Mouse (Mus musculus): Measurements from ENCODE around the gene Neurod2. TPM values are rescaled to one million over a fixed set of nuclear protein-coding genes. Genes with fewer than 3 reads are reported as not detected.
A peak's percentile ranks its signal among the peaks of the same experiment; 100 is the strongest.

Gene Neurod2
- total and polyA plus RNA-seq, 2 experiments from 2014 or later = 3.3 to 24.4 TPM

DNA sequence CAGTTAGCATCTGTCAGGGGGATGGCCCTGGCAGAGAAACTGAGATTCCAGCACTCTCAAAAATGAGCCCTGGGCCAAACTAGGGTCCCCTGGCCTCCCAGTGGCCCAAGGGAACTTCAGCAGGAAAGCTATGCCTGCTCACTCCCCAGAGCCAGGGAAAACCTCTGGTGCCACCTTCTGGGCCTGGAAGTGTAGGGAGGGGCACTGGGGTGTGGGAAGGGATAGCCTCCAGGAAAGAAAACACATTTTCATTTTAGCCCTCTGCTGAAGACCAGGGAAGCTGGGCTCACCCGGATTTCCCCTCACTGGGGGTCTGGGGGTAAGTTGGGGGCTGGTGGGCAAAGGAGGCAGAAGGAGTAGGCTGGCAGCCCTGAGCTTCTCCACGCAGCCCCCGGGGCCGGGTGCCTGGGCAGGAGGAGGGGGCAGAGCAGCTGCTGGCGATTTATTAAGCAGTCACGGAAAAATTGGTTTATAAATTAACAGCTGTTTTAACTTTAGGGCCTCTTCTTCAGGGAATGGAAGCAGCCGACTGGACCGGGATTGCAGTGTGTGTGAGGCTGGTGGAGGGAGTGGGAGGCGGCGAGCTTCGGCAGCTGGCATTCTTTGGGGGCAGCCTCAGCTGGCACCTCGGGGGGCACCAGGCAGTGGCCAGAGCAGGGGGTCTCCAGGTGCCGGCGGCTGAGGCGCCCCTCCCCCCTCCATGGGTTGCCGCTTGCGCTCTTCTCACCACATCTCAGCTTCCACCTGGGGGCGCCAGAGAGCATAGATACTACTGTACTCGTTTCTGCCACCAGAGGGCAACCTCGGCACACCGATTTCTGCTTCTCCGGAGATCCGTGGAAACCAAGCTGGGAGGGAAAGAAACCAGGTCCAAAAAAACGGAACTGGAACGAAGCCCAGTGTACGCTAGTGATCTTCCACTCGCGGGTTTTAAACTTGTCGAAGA is 12.8 kb upstream of the Neurod2 start:
- peak overlapping the region; percentile 66 for H3K4me2 ChIP-seq (ENCODE audit: low read depth, low read length, poor library complexity, severe bottlenecking)
- 0 out of 2 replicates have a peak, but pooled peaks cover 3% of the 10 kb centered on the region for H3K4me1 ChIP-seq (ENCODE audit: insufficient read depth, low read length)
- peak; percentile 100 for TF ChIP-seq CTCF (IDR thresholded peaks at IDR 0.05)
- peak overlapping the region; percentile 31; the same call in 1 of the 2 replicates for H3K4me3 ChIP-seq (ENCODE audit: low read depth, low read length)
- peaks cover 52% of the 10 kb centered on the region for H3K27me3 ChIP-seq (ENCODE audit: insufficient read depth, low read length)
- H3K9me3 ChIP-seq (ENCODE audit: low read length) = no peaks in the 10 kb centered on the region
- WGBS = under 1% methylated on average over 27 of the region's 29 CpGs
- H3K27ac ChIP-seq (ENCODE audit: low read depth, low read length) = no peak overlapping the region
- H3K9ac ChIP-seq (replicated peaks; ENCODE audit: low read length, poor library complexity, severe bottlenecking) = no peak overlapping the region
- peak; percentile 92 for DNase-seq (ENCODE audit: low spot score)
- ATAC-seq (ENCODE audit: low FRiP score) = peak; percentile 55
- no peaks in the 10 kb centered on the region for H3K36me3 ChIP-seq (ENCODE audit: insufficient read depth, low read length)

DNA sequence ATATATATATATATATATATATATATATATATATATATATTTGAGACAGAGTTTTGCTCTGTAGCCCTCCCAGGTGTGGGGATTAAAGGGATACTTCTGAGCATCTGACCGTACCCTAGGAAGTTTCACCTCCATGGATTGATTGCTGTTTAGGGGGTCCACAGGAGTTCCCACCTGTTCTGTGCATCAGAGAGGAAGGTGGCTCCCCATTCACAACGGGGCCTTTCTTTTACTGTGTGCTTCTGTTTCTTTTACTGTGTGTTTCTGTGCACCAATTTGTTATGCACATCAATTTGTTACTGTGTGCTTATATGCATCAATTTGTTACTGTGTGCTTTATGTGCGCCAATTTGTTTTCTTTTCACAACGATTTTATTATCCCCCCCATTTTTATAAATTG is 11.7 kb upstream of the Neurod2 start:
- no peak overlapping the region for H3K9ac ChIP-seq (replicated peaks; ENCODE audit: low read length, poor library complexity, severe bottlenecking)
- no peak for DNase-seq (ENCODE audit: low spot score)
- WGBS = 60% methylated on average over 4 of the region's 4 CpGs
- H3K4me1 ChIP-seq (ENCODE audit: insufficient read depth, low read length) = 0 out of 2 replicates have a peak, but pooled peaks cover 3% of the 10 kb centered on the region
- H3K27ac ChIP-seq (ENCODE audit: low read depth, low read length) = no peak overlapping the region
- H3K9me3 ChIP-seq (ENCODE audit: low read length) = no peaks in the 10 kb centered on the region
- no peak overlapping the region for H3K4me3 ChIP-seq (ENCODE audit: low read depth, low read length)
- no peak overlapping the region for H3K4me2 ChIP-seq (ENCODE audit: low read depth, low read length, poor library complexity, severe bottlenecking)
- H3K27me3 ChIP-seq (ENCODE audit: insufficient read depth, low read length) = peaks cover 51% of the 10 kb centered on the region
- no peaks in the 10 kb centered on the region for H3K36me3 ChIP-seq (ENCODE audit: insufficient read depth, low read length)
- TF ChIP-seq CTCF (IDR thresholded peaks at IDR 0.05) = no peak
- no peak for ATAC-seq (ENCODE audit: low FRiP score)

DNA sequence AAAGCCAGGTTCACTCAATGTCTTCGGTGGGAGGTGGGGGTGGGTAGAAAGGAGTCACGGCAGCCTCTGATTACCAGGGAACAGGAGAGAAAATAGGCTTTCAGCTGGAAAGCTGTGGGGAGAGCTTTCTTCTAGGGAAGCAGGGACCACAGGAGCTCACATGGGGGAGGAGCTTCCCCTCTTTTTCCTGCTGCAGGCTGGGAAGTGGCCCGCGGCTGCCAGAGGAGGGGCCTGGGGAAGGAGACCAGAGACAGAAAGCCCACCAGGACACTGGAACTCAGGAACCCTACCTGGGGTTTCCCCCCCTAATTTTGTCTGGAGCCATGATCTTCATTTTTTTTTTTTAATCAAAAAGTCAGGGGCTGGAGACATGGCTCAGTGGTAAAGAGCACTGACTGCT is 11.1 kb upstream of the Neurod2 start:
- H3K27ac ChIP-seq (ENCODE audit: low read depth, low read length) = no peak overlapping the region
- H3K9me3 ChIP-seq (ENCODE audit: low read length) = no peaks in the 10 kb centered on the region
- H3K4me3 ChIP-seq (ENCODE audit: low read depth, low read length) = no peak overlapping the region
- 0 out of 2 replicates have a peak, but pooled peaks cover 3% of the 10 kb centered on the region for H3K4me1 ChIP-seq (ENCODE audit: insufficient read depth, low read length)
- no peak overlapping the region for H3K9ac ChIP-seq (replicated peaks; ENCODE audit: low read length, poor library complexity, severe bottlenecking)
- H3K4me2 ChIP-seq (ENCODE audit: low read depth, low read length, poor library complexity, severe bottlenecking) = no peak overlapping the region
- WGBS = 19% methylated on average over 2 of the region's 4 CpGs
- no peak for TF ChIP-seq CTCF (IDR thresholded peaks at IDR 0.05)
- H3K27me3 ChIP-seq (ENCODE audit: insufficient read depth, low read length) = peaks cover 53% of the 10 kb centered on the region
- DNase-seq (ENCODE audit: low spot score) (no peak), ATAC-seq (ENCODE audit: low FRiP score) (no peak)
- H3K36me3 ChIP-seq (ENCODE audit: insufficient read depth, low read length) = no peaks in the 10 kb centered on the region

GRCm38 (mm10) chr11:98339679-98340287 is 10.3 kb upstream of the Neurod2 start:
- DNase-seq (ENCODE audit: low spot score) (no peak), ATAC-seq (ENCODE audit: low FRiP score) (no peak)
- Histone ChIP-seq H3K4me2 (ENCODE audit: low read depth, low read length, poor library complexity, severe bottlenecking) (peak overlapping the region; percentile 97), H3K9ac (replicated peaks; ENCODE audit: low read length, poor library complexity, severe bottlenecking) (peak overlapping the region; percentile 65; the same call in 1 of the 2 replicates), H3K27ac (ENCODE audit: low read depth, low read length) (no peak overlapping the region), H3K4me3 (ENCODE audit: low read depth, low read length) (peak overlapping the region; percentile 56; the same call in 1 of the 2 replicates), H3K9me3 (ENCODE audit: low read length) (no peaks in the 10 kb centered on the region), H3K27me3 (ENCODE audit: insufficient read depth, low read length) (peaks cover 61% of the 10 kb centered on the region), H3K4me1 (ENCODE audit: insufficient read depth, low read length) (0 out of 2 replicates have a peak, but pooled peaks cover 3% of the 10 kb centered on the region), H3K36me3 (ENCODE audit: insufficient read depth, low read length) (no peaks in the 10 kb centered on the region)
- TF ChIP-seq CTCF (IDR thresholded peaks at IDR 0.05) = no peak
- WGBS = 10% methylated on average over 11 of the region's 11 CpGs

DNA sequence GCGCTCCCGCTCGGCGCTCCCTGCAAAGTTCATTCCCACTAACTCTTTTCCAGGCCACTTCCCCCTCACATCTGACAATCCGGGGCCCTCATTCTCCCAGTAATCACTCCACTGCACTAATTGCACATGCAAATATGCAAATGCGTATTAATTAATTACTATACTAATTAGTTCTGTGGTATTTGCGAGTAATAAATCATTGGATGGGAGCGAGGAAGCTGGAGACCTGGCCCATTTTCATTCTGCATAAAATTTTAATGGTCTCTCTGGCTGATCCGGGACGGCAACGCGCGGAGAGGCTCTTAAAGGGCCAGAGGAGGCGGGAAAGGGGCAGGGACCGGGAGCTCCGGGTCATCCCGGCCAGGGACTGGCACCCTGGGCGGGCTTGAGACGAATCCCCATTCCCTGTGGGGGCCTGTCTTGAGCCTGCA is 9.6 kb upstream of the Neurod2 start:
- Histone ChIP-seq H3K4me3 (ENCODE audit: low read depth, low read length) (peak overlapping the region; percentile 56), H3K4me2 (ENCODE audit: low read depth, low read length, poor library complexity, severe bottlenecking) (peak overlapping the region; percentile 97), H3K36me3 (ENCODE audit: insufficient read depth, low read length) (no peaks in the 10 kb centered on the region), H3K27me3 (ENCODE audit: insufficient read depth, low read length) (peaks cover 67% of the 10 kb centered on the region), H3K4me1 (ENCODE audit: insufficient read depth, low read length) (0 out of 2 replicates have a peak, but pooled peaks cover 3% of the 10 kb centered on the region), H3K9me3 (ENCODE audit: low read length) (no peaks in the 10 kb centered on the region), H3K27ac (ENCODE audit: low read depth, low read length) (no peak overlapping the region), H3K9ac (replicated peaks; ENCODE audit: low read length, poor library complexity, severe bottlenecking) (peak overlapping the region; percentile 65)
- ATAC-seq (ENCODE audit: low FRiP score) (no peak), DNase-seq (ENCODE audit: low spot score) (peak; percentile 57)
- TF ChIP-seq CTCF (IDR thresholded peaks at IDR 0.05) = no peak
- 2% methylated on average over 19 of the region's 19 CpGs for WGBS

Data from midbrain, postnatal 0 days (tissue).